Mouse (Mus musculus): ENCODE measurements around the gene Mapk8ip1.

DNA sequence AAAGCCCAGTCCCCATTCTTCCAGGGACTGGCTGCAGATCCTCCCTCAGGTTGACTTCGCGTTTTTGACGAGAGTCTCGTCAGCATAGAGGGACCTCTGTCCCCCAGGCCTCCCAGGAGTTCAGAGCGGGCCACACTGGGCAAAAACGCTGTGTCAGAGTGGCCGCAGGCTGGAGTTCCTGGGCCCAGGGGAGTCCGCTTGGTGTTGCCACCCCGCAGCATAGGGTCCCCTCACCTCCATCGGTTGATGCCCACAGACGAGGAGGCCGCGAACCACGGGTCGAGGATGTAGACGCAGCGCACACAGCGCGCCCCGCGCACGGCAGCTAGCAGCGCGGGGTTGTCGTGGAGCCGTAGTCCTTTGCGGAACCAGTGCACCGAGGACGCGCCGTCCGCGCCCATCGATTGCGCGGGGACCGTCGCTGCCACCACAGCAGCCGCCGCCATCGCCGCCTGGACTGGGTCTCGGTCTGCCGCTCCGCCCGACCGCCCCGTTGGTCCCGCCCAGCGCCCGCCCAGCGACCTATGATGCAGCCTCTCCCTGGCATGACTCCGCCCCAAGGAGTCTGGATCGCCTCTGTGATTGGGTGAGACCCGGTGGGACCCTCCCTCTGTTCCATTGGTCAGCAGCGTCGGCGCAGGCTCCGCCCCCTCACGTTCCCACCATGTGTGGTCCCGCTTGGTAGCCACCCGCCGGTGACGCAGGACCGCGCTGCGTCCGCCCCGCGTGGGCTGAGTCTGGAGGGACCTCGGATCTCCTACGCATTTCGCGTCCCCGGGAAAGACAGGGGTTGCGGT, 32.7 kb upstream of the Mapk8ip1 start, which contains the start of gene Cry2:
- no peak for TF ChIP-seq GATA1 (IDR thresholded peaks at IDR 0.05; ENCODE audit: low read length)
- TF ChIP-seq TAL1 (IDR thresholded peaks at IDR 0.05; ENCODE audit: low read length) = no peak
